Mouse (Mus musculus) liver, postnatal 0 days (tissue): ENCODE data around the gene Olfr954.

Experiments used
- CTCF ChIP-seq: sonication (generic); IDR thresholded peaks from 2 replicates; pipeline ENCODE4 v1.5.1; 2016; ENCODE audit warnings: antibody characterized with exemption, low read depth
- EP300 ChIP-seq: IDR thresholded peaks from 2 replicates; pipeline ENCODE4 v1.6.1; 2016; ENCODE audit warnings: antibody characterized with exemption, low read depth, mild to moderate bottlenecking

- TF ChIP-seq CTCF, result no peak
- no peak for TF ChIP-seq EP300
Measured at GRCm38 (mm10) chr9:39471844-39472243, 15.3 kb downstream of the Olfr954 start, which contains the start of gene Olfr955.
